Mouse (Mus musculus) lung, embryonic 15.5 days (tissue): ENCODE data around the gene Acot4. TPM values are rescaled to one million over a fixed set of nuclear protein-coding genes. Genes with fewer than 3 reads are reported as not detected.
"Not testable (repeated sequence)": the region's sequence is repeated elsewhere in the genome, so short reads cannot be mapped to it uniquely, and the experiment has no call there.

Experiments used
- ATAC-seq: fragments of 200-750 bp; cut with Nextera tagmentation; 2 replicates; pipeline ENCODE4 v1.8.0; 2017; ENCODE audit warnings: moderate number of reproducible peaks, borderline replicate concordance; ENCODE audit not compliant: low FRiP score, low TSS enrichment; ENCODE audit errors: extremely low read depth
- H3K27ac ChIP-seq: fragments of 300-500 bp; sonication (generic); 2 replicates; pipeline ENCODE4 v1.5.1; 2015; ENCODE audit warnings: moderate library complexity, mild to moderate bottlenecking, inconsistent platforms
- H3K27me3 ChIP-seq: fragments of 300-500 bp; sonication (generic); 2 replicates; pipeline ENCODE4 v1.6.1; 2015; ENCODE audit warnings: inconsistent platforms
- H3K36me3 ChIP-seq: fragments of 300-500 bp; sonication (generic); 2 replicates; pipeline ENCODE4 v1.6.1; 2015; ENCODE audit warnings: inconsistent platforms
- H3K4me1 ChIP-seq: fragments of 300-500 bp; sonication (generic); 2 replicates; pipeline ENCODE4 v1.6.1; 2015; ENCODE audit warnings: inconsistent platforms
- H3K4me2 ChIP-seq: fragments of 300-500 bp; sonication (generic); 2 replicates; pipeline ENCODE4 v1.6.1; 2015; ENCODE audit warnings: inconsistent platforms, mild to moderate bottlenecking, moderate library complexity
- H3K4me3 ChIP-seq: fragments of 300-500 bp; sonication (generic); 2 replicates; pipeline ENCODE4 v1.5.1; 2015; ENCODE audit warnings: mild to moderate bottlenecking, inconsistent platforms
- H3K9ac ChIP-seq: fragments of 300-500 bp; sonication (generic); 2 replicates; pipeline ENCODE4 v1.6.1; 2015; ENCODE audit warnings: inconsistent platforms
- H3K9me3 ChIP-seq: fragments of 300-500 bp; sonication (generic); 2 replicates; pipeline ENCODE4 v1.6.1; 2016; ENCODE audit warnings: inconsistent platforms
- WGBS: fragments of 180-500 bp; shearing (Covaris S2); methylation state at CpG from one replicate; pipeline ENCODE4 v1.1.7; 2015; 5-methylcytosine and 5-hydroxymethylcytosine counted together
- polyA plus RNA-seq: library from polyadenylated mRNA; unstranded; fragments of >200 nt; fragmentation: Nextera tagmentation; extraction: Ambion mirVana; gene quantifications from 2 replicates; pipeline ENCODE4 v1.2.1, GENCODE M21; 2015

The Acot4 gene
- polyA plus RNA-seq, 1 experiment from 2014 or later, result 0.44 TPM

- 31% methylated on average over 2 of the region's 2 CpGs for WGBS
- Histone ChIP-seq H3K4me3 (no peak overlapping the region), H3K9me3 (no peaks in the 10 kb centered on the region), H3K4me1 (no peaks in the 10 kb centered on the region), H3K27ac (no peak overlapping the region), H3K9ac (no peak overlapping the region), H3K4me2 (no peak overlapping the region), H3K27me3 (no peaks in the 10 kb centered on the region), H3K36me3 (no peaks in the 10 kb centered on the region)
- ATAC-seq, result no peak
Measured at GRCm38 (mm10) chr12:84060946-84061345, 22.8 kb downstream of the Acot4 start.

- 91% methylated on average over 20 of the region's 20 CpGs for WGBS
- ATAC-seq, result no peak
- no peak overlapping the region for H3K4me2 ChIP-seq
Measured at GRCm38 (mm10) chr12:84062336-84062735, 24.2 kb downstream of the Acot4 start.

GRCm38 (mm10) chr12:84063228-84063627, 25.0 kb downstream of the Acot4 start:
- H3K4me3 ChIP-seq, result no peak overlapping the region
- H3K36me3 ChIP-seq, result no peaks in the 10 kb centered on the region
- H3K27ac ChIP-seq, result no peak overlapping the region
- WGBS, result 74% methylated on average over 5 of the region's 5 CpGs
- ATAC-seq, result no peak
- no peaks in the 10 kb centered on the region for H3K4me1 ChIP-seq
- no peak overlapping the region for H3K9ac ChIP-seq
- H3K27me3 ChIP-seq, result peaks cover 10% of the 10 kb centered on the region
- H3K4me2 ChIP-seq, result no peak overlapping the region
- no peaks in the 10 kb centered on the region for H3K9me3 ChIP-seq

More at GRCm38 (mm10) chr12:84062336-84062735, 24.2 kb downstream of the Acot4 start:
- H3K9me3 ChIP-seq, result no peaks in the 10 kb centered on the region
- H3K36me3 ChIP-seq, result no peaks in the 10 kb centered on the region
- H3K4me3 ChIP-seq, result no peak overlapping the region
- H3K4me1 ChIP-seq, result no peaks in the 10 kb centered on the region
- no peak overlapping the region for H3K27ac ChIP-seq
- no peak overlapping the region for H3K9ac ChIP-seq
- H3K27me3 ChIP-seq, result 0 out of 2 replicates have a peak, but pooled peaks cover 4% of the 10 kb centered on the region

GRCm38 (mm10) chr12:84063833-84064232, 25.7 kb downstream of the Acot4 start:
- Histone ChIP-seq H3K9ac (no peak overlapping the region), H3K9me3 (no peaks in the 10 kb centered on the region), H3K27ac (no peak overlapping the region), H3K4me3 (no peak overlapping the region), H3K36me3 (no peaks in the 10 kb centered on the region), H3K27me3 (peaks cover 16% of the 10 kb centered on the region), H3K4me2 (no peak overlapping the region), H3K4me1 (no peaks in the 10 kb centered on the region)
- no peak for ATAC-seq
- WGBS, result 79% methylated on average over 2 of the region's 2 CpGs

- WGBS, result 69% methylated on average over 8 of the region's 8 CpGs
Measured at GRCm38 (mm10) chr12:84064621-84065020, 26.4 kb downstream of the Acot4 start.

GRCm38 (mm10) chr12:84067752-84068151, 29.6 kb downstream of the Acot4 start:
- peaks cover 38% of the 10 kb centered on the region for H3K27me3 ChIP-seq
- 69% methylated on average over 4 of the region's 4 CpGs for WGBS
- no peaks in the 10 kb centered on the region for H3K4me1 ChIP-seq
- no peak overlapping the region for H3K27ac ChIP-seq
- H3K9me3 ChIP-seq, result no peaks in the 10 kb centered on the region
- no peak overlapping the region for H3K9ac ChIP-seq
- no peak overlapping the region for H3K4me3 ChIP-seq
- no peak overlapping the region for H3K4me2 ChIP-seq
- H3K36me3 ChIP-seq, result no peaks in the 10 kb centered on the region
- ATAC-seq, result no peak

More at GRCm38 (mm10) chr12:84064621-84065020, 26.4 kb downstream of the Acot4 start:
- Histone ChIP-seq H3K9ac (no peak overlapping the region), H3K4me1 (no peaks in the 10 kb centered on the region), H3K27me3 (peaks cover 24% of the 10 kb centered on the region), H3K4me2 (no peak overlapping the region), H3K9me3 (no peaks in the 10 kb centered on the region), H3K27ac (no peak overlapping the region), H3K4me3 (no peak overlapping the region), H3K36me3 (no peaks in the 10 kb centered on the region)
- ATAC-seq, result no peak

GRCm38 (mm10) chr12:84068296-84068695, 30.1 kb downstream of the Acot4 start:
- 67% methylated on average over 8 of the region's 8 CpGs for WGBS
- H3K9ac ChIP-seq, result no peak overlapping the region
- ATAC-seq, result no peak
- no peak overlapping the region for H3K27ac ChIP-seq
- H3K36me3 ChIP-seq, result no peaks in the 10 kb centered on the region
- no peak overlapping the region for H3K4me3 ChIP-seq
- H3K4me2 ChIP-seq, result no peak overlapping the region
- H3K27me3 ChIP-seq, result peaks cover 38% of the 10 kb centered on the region
- no peaks in the 10 kb centered on the region for H3K4me1 ChIP-seq
- no peaks in the 10 kb centered on the region for H3K9me3 ChIP-seq

- ATAC-seq, result no peak
- H3K36me3 ChIP-seq, result no peaks in the 10 kb centered on the region
- H3K9me3 ChIP-seq, result no peaks in the 10 kb centered on the region
- H3K4me3 ChIP-seq, result peak within 1 kb of the TSS; percentile 42
- H3K4me1 ChIP-seq, result no peaks in the 10 kb centered on the region
- peak within 1 kb of the TSS; percentile 72 for H3K4me2 ChIP-seq
- 0 out of 2 replicates have a peak within 1 kb of the TSS, but pooled peaks have one; percentile 16 for H3K9ac ChIP-seq
- H3K27ac ChIP-seq, result no peak within 1 kb of the TSS
- peaks cover 38% of the 10 kb centered on the region for H3K27me3 ChIP-seq
- whole genome bisulfite sequencing, result 39% methylated on average over 9 of the region's 9 CpGs
Measured at GRCm38 (mm10) chr12:84068986-84069385, 30.8 kb downstream of the Acot4 start, which contains the start of gene Acot5. Acot5 (plus strand) TSS chr12:84069325.

GRCm38 (mm10) chr12:84069582-84069981, 31.4 kb downstream of the Acot4 start:
- not testable (repeated sequence) for H3K4me1 ChIP-seq, H3K27ac ChIP-seq, H3K9me3 ChIP-seq, ATAC-seq, H3K36me3 ChIP-seq
- Histone ChIP-seq H3K27me3 (peaks cover 38% of the 10 kb centered on the region), H3K4me3 (peak overlapping the region; percentile 42), H3K9ac (0 out of 2 replicates have a peak overlapping the region, but pooled peaks have one; percentile 16), H3K4me2 (peak overlapping the region; percentile 72)
- 1% methylated on average over 39 of the region's 52 CpGs for WGBS

- H3K9ac ChIP-seq, result no peak overlapping the region
- no peak overlapping the region for H3K4me3 ChIP-seq
- H3K4me1 ChIP-seq, result no peaks in the 10 kb centered on the region
- H3K27me3 ChIP-seq, result peaks cover 36% of the 10 kb centered on the region
- no peaks in the 10 kb centered on the region for H3K36me3 ChIP-seq
- H3K27ac ChIP-seq, result no peak overlapping the region
- WGBS, result 82% methylated on average over 2 of the region's 2 CpGs
- ATAC-seq, result no peak
- H3K4me2 ChIP-seq, result no peak overlapping the region
- H3K9me3 ChIP-seq, result no peaks in the 10 kb centered on the region
Measured at GRCm38 (mm10) chr12:84071696-84072095, 33.5 kb downstream of the Acot4 start.

- H3K4me3 ChIP-seq, result no peak overlapping the region
- no peak overlapping the region for H3K9ac ChIP-seq
- H3K27me3 ChIP-seq, result no peaks in the 10 kb centered on the region
- no peaks in the 10 kb centered on the region for H3K9me3 ChIP-seq
- no peaks in the 10 kb centered on the region for H3K36me3 ChIP-seq
- H3K27ac ChIP-seq, result no peak overlapping the region
- WGBS, result 68% methylated on average over 4 of the region's 4 CpGs
- H3K4me2 ChIP-seq, result no peak overlapping the region
- H3K4me1 ChIP-seq, result no peaks in the 10 kb centered on the region
- no peak for ATAC-seq
Measured at GRCm38 (mm10) chr12:84077371-84077990, 39.3 kb downstream of the Acot4 start.

- no peak overlapping the region for H3K4me3 ChIP-seq
- 81% methylated on average over 2 of the region's 2 CpGs for WGBS
- H3K36me3 ChIP-seq, result no peaks in the 10 kb centered on the region
- H3K27me3 ChIP-seq, result no peaks in the 10 kb centered on the region
- no peak for ATAC-seq
- no peaks in the 10 kb centered on the region for H3K4me1 ChIP-seq
- no peak overlapping the region for H3K4me2 ChIP-seq
- no peak overlapping the region for H3K27ac ChIP-seq
- H3K9ac ChIP-seq, result no peak overlapping the region
- H3K9me3 ChIP-seq, result no peaks in the 10 kb centered on the region
Measured at GRCm38 (mm10) chr12:84083842-84084241, 45.7 kb downstream of the Acot4 start.
